Mouse (Mus musculus) liver, embryonic 14.5 days (tissue): ENCODE measurements around the gene Cpne6. TPM values are rescaled to one million over a fixed set of nuclear protein-coding genes. Genes with fewer than 3 reads are reported as not detected.

Source experiments
- ATAC-seq: fragments of 200-750 bp; cut with Nextera tagmentation; 2 replicates; pipeline ENCODE4 v1.8.0; 2017; ENCODE audit warnings: moderate number of reproducible peaks, mild to moderate bottlenecking, moderate library complexity; ENCODE audit not compliant: insufficient read depth
- DNase-seq, 3 experiments: peaks; one replicate each; pipeline ENCODE4 v3.0.0-alpha.2; 2012 to 2013; ENCODE audit warnings: low read depth in 3 of 3, low spot score in 3 of 3
- H3K27ac ChIP-seq: fragments of 300-500 bp; sonication (generic); 2 replicates; pipeline ENCODE4 v1.5.1; 2014; ENCODE audit warnings: moderate library complexity, mild to moderate bottlenecking, control low read depth, inconsistent platforms
- H3K27me3 ChIP-seq: fragments of 300-500 bp; sonication (generic); 2 replicates; pipeline ENCODE4 v1.6.1; 2014; ENCODE audit warnings: mild to moderate bottlenecking, low read length, moderate library complexity; ENCODE audit not compliant: control insufficient read depth, insufficient read depth
- H3K36me3 ChIP-seq: fragments of 300-500 bp; sonication (generic); replicated peaks from 2 replicates; pipeline ENCODE4 v1.6.1; 2014; ENCODE audit warnings: low read depth; ENCODE audit not compliant: control insufficient read depth, insufficient read depth
- H3K4me1 ChIP-seq, 2 experiments: fragments of 200-500 bp in 1 of 2; fragments of 300-500 bp in 1 of 2; sonication (generic) in 1 of 2; replicated peaks; 2 replicates each; pipeline ENCODE4 v1.6.1; 2012 to 2014; ENCODE audit warnings: antibody characterized with exemption in 1 of 2, inconsistent platforms in 1 of 2, low read length in 1 of 2; ENCODE audit not compliant: control insufficient read depth in 2 of 2, insufficient read depth in 2 of 2
- H3K4me2 ChIP-seq: fragments of 300-500 bp; sonication (generic); 2 replicates; pipeline ENCODE4 v1.6.1; 2014; ENCODE audit warnings: low read depth, mild to moderate bottlenecking, control low read depth, moderate library complexity
- H3K4me3 ChIP-seq, 2 experiments: fragments of 200-500 bp in 1 of 2; fragments of 300-500 bp in 1 of 2; sonication (generic) in 1 of 2; 2 replicates each; pipeline ENCODE4 v1.5.1; 2012 to 2014; ENCODE audit warnings: low read depth in 2 of 2, low read length in 2 of 2, mild to moderate bottlenecking in 2 of 2, control low read depth in 1 of 2, inconsistent platforms in 1 of 2, moderate library complexity in 1 of 2; ENCODE audit not compliant: insufficient read depth in 1 of 2
- H3K9ac ChIP-seq: fragments of 300-500 bp; sonication (generic); replicated peaks from 2 replicates; pipeline ENCODE4 v1.6.1; 2014; ENCODE audit warnings: mild to moderate bottlenecking, control low read depth, moderate library complexity
- H3K9me3 ChIP-seq: fragments of 300-500 bp; sonication (generic); 2 replicates; pipeline ENCODE4 v1.6.1; 2016; ENCODE audit warnings: low read length, mixed read lengths; ENCODE audit not compliant: control insufficient read depth
- CTCF ChIP-seq: IDR thresholded peaks from 2 replicates; pipeline ENCODE4 v1.5.1; 2016; ENCODE audit warnings: antibody characterized with exemption, low read depth, control low read depth
- EP300 ChIP-seq: IDR thresholded peaks from 2 replicates; pipeline ENCODE4 v1.6.1; 2016; ENCODE audit warnings: antibody characterized with exemption, low read depth
- WGBS: fragments of 180-500 bp; shearing (Covaris S2); extraction: QIAGEN DNeasy Blood & Tissue Kit; methylation state at CpG from one replicate; pipeline ENCODE4 v1.1.7; 2014; ENCODE audit not compliant: insufficient replicate concordance; 5-methylcytosine and 5-hydroxymethylcytosine counted together
- polyA plus RNA-seq, 2 experiments: library from polyadenylated mRNA; depleted of rRNA in 1 of 2; stranded (reverse) in 1 of 2; unstranded in 1 of 2; fragments of >200 nt; fragmentation: Nextera tagmentation in 1 of 2; extraction: Ambion mirVana in 1 of 2; gene quantifications; 2 replicates each; pipeline versions ENCODE4 v1.2.1 to v1.2.3; 2012 to 2014

Cpne6 gene
- polyA plus RNA-seq, 2 experiments: 0.06 TPM; not detected in 1

DNA sequence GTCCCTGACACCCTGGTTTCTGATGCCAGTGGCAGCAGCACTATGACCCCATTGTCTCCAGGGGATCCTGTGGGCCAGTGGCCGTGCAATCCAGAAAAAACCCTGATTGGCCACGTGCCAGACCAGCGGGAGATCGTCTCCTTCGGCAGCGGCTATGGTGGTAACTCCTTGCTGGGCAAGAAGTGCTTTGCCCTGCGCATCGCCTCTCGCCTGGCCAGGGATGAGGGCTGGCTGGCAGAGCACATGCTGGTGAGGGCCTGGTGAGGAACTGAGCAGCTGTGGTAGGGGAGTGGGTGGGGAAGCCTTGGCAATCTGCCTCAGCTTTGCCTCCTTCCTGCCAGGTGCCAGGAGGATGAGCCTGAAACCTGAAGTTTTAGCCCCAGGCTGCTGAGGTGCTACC, 34.1 kb downstream of the Cpne6 start:
- peaks cover 36% of the 10 kb centered on the region for H3K36me3 ChIP-seq
- WGBS: 91% methylated on average over 9 of the region's 9 CpGs
- ATAC-seq: no peak

DNA sequence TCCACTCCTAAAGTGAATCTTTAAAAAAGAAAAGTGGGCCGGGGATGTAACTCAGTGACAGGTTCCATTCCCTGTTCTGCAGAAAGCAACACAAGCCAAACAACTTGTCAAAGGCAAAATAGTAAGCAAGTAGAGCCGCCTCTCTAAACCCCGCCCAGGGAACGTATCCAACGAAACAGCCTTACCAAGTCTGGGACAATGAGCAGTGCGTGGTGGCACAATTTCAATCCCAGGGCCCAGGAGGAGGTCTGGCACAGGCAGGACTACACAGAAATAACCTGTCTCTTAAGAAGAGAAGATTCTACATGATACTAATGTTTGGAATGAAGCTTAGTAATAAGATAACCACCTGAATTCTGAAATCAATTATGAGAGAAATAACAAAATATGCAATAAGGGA, 39.9 kb downstream of the Cpne6 start:
- DNase-seq: no peak
- H3K4me3 ChIP-seq: no peak overlapping the region
- peaks cover 0 to 4% of the 10 kb centered on the region in 2 experiments; a peak in 3 of 4 replicates for H3K4me1 ChIP-seq
- no peaks in the 10 kb centered on the region for H3K9me3 ChIP-seq
- H3K4me2 ChIP-seq: no peak overlapping the region
- no peak overlapping the region for H3K27ac ChIP-seq
- ATAC-seq: no peak
- H3K27me3 ChIP-seq: no peaks in the 10 kb centered on the region
- no peak for TF ChIP-seq CTCF
- TF ChIP-seq EP300: no peak
- H3K9ac ChIP-seq: no peak overlapping the region
- peaks cover 28% of the 10 kb centered on the region for H3K36me3 ChIP-seq
- WGBS: 83% methylated on average over 6 of the region's 6 CpGs

More for the DNA sequence above, 34.1 kb downstream of the Cpne6 start:
- no peaks in the 10 kb centered on the region for H3K27me3 ChIP-seq
- TF ChIP-seq CTCF (no peak), EP300 (no peak)
- no peaks in the 10 kb centered on the region for H3K9me3 ChIP-seq
- H3K9ac ChIP-seq: no peak overlapping the region
- no peak overlapping the region for H3K4me2 ChIP-seq
- no peak overlapping the region for H3K27ac ChIP-seq
- peaks cover 13 to 21% of the 10 kb centered on the region in 2 experiments for H3K4me1 ChIP-seq
- no peak overlapping the region for H3K4me3 ChIP-seq
- no peak for DNase-seq

- 70% methylated on average over 5 of the region's 5 CpGs for WGBS
- peaks cover 3 to 9% of the 10 kb centered on the region in 2 experiments for H3K4me1 ChIP-seq
- peaks cover 25% of the 10 kb centered on the region for H3K36me3 ChIP-seq
- no peak overlapping the region for H3K9ac ChIP-seq
- H3K27ac ChIP-seq: no peak overlapping the region
- TF ChIP-seq EP300: no peak
- TF ChIP-seq CTCF: no peak
- ATAC-seq: no peak
- no peaks in the 10 kb centered on the region for H3K27me3 ChIP-seq
- no peaks in the 10 kb centered on the region for H3K9me3 ChIP-seq
- no peak for DNase-seq
- no peak overlapping the region for H3K4me3 ChIP-seq
- no peak overlapping the region for H3K4me2 ChIP-seq
Measured at GRCm38 (mm10) chr14:55551347-55551746, 41.1 kb downstream of the Cpne6 start.

DNA sequence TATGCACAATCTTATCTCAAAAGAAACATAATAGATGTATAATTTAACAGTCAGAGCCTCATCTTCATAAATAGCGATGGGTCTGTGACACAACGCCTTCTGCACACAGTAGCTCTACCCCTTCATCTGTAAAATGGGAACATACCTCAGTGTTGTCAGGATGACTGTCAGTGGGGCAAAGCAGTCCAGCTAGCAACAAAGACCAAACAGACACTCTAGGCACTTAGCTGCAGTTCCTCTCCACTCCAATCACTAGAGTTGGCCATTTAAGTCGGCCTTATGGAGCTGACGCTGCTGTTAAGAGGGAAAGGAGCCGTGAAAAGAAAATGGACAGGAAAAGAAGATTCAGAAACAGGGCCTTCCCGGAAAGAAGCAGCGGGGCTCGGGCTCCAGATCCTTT, 41.5 kb downstream of the Cpne6 start:
- no peak overlapping the region for H3K4me3 ChIP-seq
- 80% methylated on average over 8 of the region's 8 CpGs for WGBS
- ATAC-seq (no peak), DNase-seq (no peak)
- no peak overlapping the region for H3K27ac ChIP-seq
- no peaks in the 10 kb centered on the region for H3K9me3 ChIP-seq
- TF ChIP-seq EP300: no peak
- TF ChIP-seq CTCF: no peak
- no peak overlapping the region for H3K9ac ChIP-seq
- H3K4me2 ChIP-seq: no peak overlapping the region
- no peaks in the 10 kb centered on the region for H3K27me3 ChIP-seq
- peaks cover 25% of the 10 kb centered on the region for H3K36me3 ChIP-seq
- peaks cover 4 to 12% of the 10 kb centered on the region in 2 experiments for H3K4me1 ChIP-seq

GRCm38 (mm10) chr14:55554635-55555034, 44.4 kb downstream of the Cpne6 start:
- ATAC-seq (no peak), DNase-seq (no peak)
- no peak overlapping the region for H3K27ac ChIP-seq
- no peak overlapping the region for H3K9ac ChIP-seq
- H3K9me3 ChIP-seq: no peaks in the 10 kb centered on the region
- H3K4me2 ChIP-seq: no peak overlapping the region
- no peak overlapping the region for H3K4me3 ChIP-seq
- TF ChIP-seq CTCF (no peak), EP300 (no peak)
- H3K36me3 ChIP-seq: peaks cover 2% of the 10 kb centered on the region
- H3K4me1 ChIP-seq: peaks cover 25 to 29% of the 10 kb centered on the region in 2 experiments
- H3K27me3 ChIP-seq: no peaks in the 10 kb centered on the region
